Mouse (Mus musculus): Measurements from ENCODE around the gene 6330409D20Rik. TPM values are rescaled to one million over a fixed set of nuclear protein-coding genes. Genes with fewer than 3 reads are reported as not detected.

Gene 6330409D20Rik
- polyA plus RNA-seq, 1 experiment = 0.20 TPM

- Histone ChIP-seq H3K4me1 (replicated peaks; ENCODE audit: control insufficient read depth, insufficient read depth, low read length) (no peaks in the 10 kb centered on the region), H3K4me3 (ENCODE audit: control insufficient read depth, insufficient read depth, low read length) (no peak overlapping the region), H3K36me3 (ENCODE audit: control insufficient read depth, insufficient read depth, low read length) (peaks cover 63% of the 10 kb centered on the region), H3K27ac (ENCODE audit: control insufficient read depth, insufficient read depth, low read length) (no peak overlapping the region), H3K27me3 (ENCODE audit: control insufficient read depth, insufficient read depth, low read length) (no peaks in the 10 kb centered on the region)
- TF ChIP-seq POLR2A (IDR thresholded peaks at IDR 0.05; ENCODE audit: control insufficient read depth, extremely low read depth, insufficient read depth, low read length, poor library complexity) = no peak
- TF ChIP-seq CTCF (IDR thresholded peaks at IDR 0.05; ENCODE audit: borderline replicate concordance, control insufficient read depth, extremely low read depth, insufficient read depth, low read length, poor library complexity) = no peak
- no peak for DNase-seq
- WGBS = 97% methylated on average over 16 of the region's 16 CpGs
These were observed 8.3 kb upstream of the 6330409D20Rik start for GRCm38 (mm10) chr2:32749082-32749481.

DNA sequence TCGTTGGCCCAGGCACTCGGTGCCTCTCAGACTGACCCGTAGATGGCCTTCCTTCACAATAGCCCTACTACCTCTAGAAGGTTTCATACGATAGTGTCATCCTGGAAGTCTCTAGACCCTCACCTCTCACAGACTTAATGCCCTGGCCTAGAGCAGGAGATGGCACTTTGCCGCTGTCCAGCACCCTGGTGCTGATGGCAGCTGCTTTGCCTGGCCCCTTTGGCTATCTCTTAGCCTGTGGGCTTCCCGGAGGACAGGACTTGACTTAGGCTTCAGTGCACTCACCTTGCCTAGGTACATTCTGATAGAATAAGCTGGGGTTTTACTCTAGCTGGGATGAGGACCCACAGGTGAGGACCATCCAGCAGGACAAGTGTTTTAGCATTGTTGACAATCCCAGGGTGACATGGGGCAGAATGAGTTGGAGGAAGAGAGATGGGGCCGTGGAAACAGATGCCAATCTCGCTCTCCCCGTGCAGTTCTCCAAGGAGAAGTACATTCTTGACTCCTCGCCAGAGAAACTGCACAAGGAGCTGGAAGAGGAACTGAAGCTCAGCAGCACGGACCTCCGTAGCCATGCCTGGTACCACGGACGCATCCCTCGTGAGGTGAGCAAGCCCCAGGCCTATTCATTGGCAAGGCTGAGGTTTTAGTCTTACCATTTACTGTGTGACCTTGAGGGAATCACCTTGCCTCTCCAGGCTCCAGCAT, 3.6 kb upstream of the 6330409D20Rik start:
- DNase-seq = no peak
- no peak for TF ChIP-seq CTCF (IDR thresholded peaks at IDR 0.05; ENCODE audit: borderline replicate concordance, control insufficient read depth, extremely low read depth, insufficient read depth, low read length, poor library complexity)
- no peak for TF ChIP-seq POLR2A (IDR thresholded peaks at IDR 0.05; ENCODE audit: control insufficient read depth, extremely low read depth, insufficient read depth, low read length, poor library complexity)
- Histone ChIP-seq H3K4me1 (replicated peaks; ENCODE audit: control insufficient read depth, insufficient read depth, low read length) (no peaks in the 10 kb centered on the region), H3K36me3 (ENCODE audit: control insufficient read depth, insufficient read depth, low read length) (peaks cover 44% of the 10 kb centered on the region), H3K27ac (ENCODE audit: control insufficient read depth, insufficient read depth, low read length) (no peak overlapping the region), H3K27me3 (ENCODE audit: control insufficient read depth, insufficient read depth, low read length) (no peaks in the 10 kb centered on the region), H3K4me3 (ENCODE audit: control insufficient read depth, insufficient read depth, low read length) (no peak overlapping the region)
- 90% methylated on average over 15 of the region's 15 CpGs for WGBS

DNA sequence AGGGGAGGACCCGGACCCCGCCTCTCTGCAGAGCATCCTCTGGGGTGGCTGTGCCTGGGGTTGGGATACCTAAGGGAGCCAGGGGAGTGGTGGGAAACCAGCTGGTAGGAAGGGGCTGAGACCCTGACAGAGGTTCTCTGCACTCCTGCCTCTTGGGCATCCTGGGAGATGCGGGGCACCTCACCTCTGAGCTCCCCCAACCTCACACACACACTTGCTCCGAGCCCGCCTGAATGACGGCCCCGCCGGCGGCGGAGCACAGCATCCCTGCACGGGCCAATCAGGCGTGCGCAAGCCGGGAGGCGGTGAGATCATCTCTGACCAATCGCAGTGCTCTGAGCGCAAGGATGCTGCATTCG, 1.3 kb upstream of the 6330409D20Rik start:
- no peak for DNase-seq
- Histone ChIP-seq H3K4me1 (replicated peaks; ENCODE audit: control insufficient read depth, insufficient read depth, low read length) (no peaks in the 10 kb centered on the region), H3K36me3 (ENCODE audit: control insufficient read depth, insufficient read depth, low read length) (peaks cover 33% of the 10 kb centered on the region), H3K27me3 (ENCODE audit: control insufficient read depth, insufficient read depth, low read length) (no peaks in the 10 kb centered on the region), H3K4me3 (ENCODE audit: control insufficient read depth, insufficient read depth, low read length) (no peak overlapping the region), H3K27ac (ENCODE audit: control insufficient read depth, insufficient read depth, low read length) (no peak overlapping the region)
- WGBS = 92% methylated on average over 18 of the region's 18 CpGs
- TF ChIP-seq POLR2A (IDR thresholded peaks at IDR 0.05; ENCODE audit: control insufficient read depth, extremely low read depth, insufficient read depth, low read length, poor library complexity) (no peak), CTCF (IDR thresholded peaks at IDR 0.05; ENCODE audit: borderline replicate concordance, control insufficient read depth, extremely low read depth, insufficient read depth, low read length, poor library complexity) (no peak)

DNA sequence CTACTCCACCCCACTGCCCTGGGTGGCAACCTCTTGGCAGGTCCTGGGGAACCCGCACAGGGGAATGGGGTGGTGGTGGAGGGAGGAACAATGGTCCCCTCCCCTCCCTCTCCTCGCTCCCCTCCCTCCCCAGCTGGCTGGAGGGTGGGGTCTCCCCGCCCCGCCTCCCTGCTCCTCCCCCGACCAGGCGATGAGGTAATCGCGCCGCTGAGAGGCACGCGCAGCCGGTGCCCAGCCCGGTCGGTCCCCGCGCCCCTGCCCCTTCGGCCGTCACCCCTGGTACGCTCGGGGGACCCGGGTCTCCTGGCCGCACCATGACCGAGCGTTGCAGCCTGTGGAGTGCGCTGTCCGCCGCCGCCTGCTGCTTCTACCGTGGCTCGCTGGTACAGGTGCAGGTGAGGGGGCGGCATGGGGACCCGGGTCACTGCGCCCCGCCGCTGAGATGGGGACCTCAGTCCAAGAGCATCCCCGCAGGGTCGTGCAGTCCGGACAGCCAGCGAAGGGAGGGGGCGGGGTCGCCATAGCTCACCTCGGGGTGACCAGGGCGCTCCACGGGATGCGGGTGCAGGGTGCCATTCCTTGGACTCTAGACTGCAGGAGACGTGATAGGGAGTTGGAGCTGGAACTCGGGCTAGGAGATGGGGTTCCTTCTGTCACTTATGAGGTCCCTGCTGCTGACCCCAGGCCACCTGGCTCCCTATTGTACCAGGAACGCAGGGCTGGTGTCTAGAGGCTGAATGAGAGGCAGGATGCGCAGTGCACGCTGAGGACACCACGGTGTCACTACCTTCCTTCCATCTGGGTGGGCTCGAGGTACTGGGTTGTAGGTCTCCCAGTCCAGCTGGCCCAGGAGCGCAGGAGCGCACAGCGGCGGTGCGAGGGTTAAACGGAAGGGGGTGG, 707 bp upstream of the 6330409D20Rik start:
- Histone ChIP-seq H3K36me3 (ENCODE audit: control insufficient read depth, insufficient read depth, low read length) (peaks cover 27% of the 10 kb centered on the region), H3K4me1 (replicated peaks; ENCODE audit: control insufficient read depth, insufficient read depth, low read length) (no peaks in the 10 kb centered on the region), H3K4me3 (ENCODE audit: control insufficient read depth, insufficient read depth, low read length) (no peak overlapping the region), H3K27ac (ENCODE audit: control insufficient read depth, insufficient read depth, low read length) (no peak overlapping the region), H3K27me3 (ENCODE audit: control insufficient read depth, insufficient read depth, low read length) (no peaks in the 10 kb centered on the region)
- TF ChIP-seq POLR2A (IDR thresholded peaks at IDR 0.05; ENCODE audit: control insufficient read depth, extremely low read depth, insufficient read depth, low read length, poor library complexity) (no peak), CTCF (IDR thresholded peaks at IDR 0.05; ENCODE audit: borderline replicate concordance, control insufficient read depth, extremely low read depth, insufficient read depth, low read length, poor library complexity) (no peak)
- 91% methylated on average over 58 of the region's 58 CpGs for WGBS
- no peak for DNase-seq

DNA sequence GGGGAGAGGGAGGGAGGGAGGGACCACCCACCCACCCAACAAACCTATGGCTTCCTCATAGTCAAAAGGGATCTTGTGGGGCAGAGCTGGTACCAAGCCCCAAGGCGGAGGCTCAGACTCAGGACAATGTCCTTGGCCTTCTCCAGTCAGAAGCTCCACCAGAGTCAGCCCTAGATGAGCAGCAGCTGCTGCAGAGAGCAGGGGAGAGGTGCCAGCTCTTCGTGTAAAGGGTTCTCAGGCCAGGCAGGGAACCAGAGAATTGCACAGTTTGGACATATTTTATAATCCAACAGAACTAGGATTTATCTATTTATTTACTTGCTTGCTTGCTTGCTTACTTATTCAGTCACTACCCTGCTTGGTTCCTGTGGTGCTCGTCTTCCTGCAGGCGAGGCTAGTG, 1.5 kb downstream of the 6330409D20Rik start:
- TF ChIP-seq CTCF (IDR thresholded peaks at IDR 0.05; ENCODE audit: borderline replicate concordance, control insufficient read depth, extremely low read depth, insufficient read depth, low read length, poor library complexity) (no peak), POLR2A (IDR thresholded peaks at IDR 0.05; ENCODE audit: control insufficient read depth, extremely low read depth, insufficient read depth, low read length, poor library complexity) (no peak)
- Histone ChIP-seq H3K4me1 (replicated peaks; ENCODE audit: control insufficient read depth, insufficient read depth, low read length) (no peaks in the 10 kb centered on the region), H3K36me3 (ENCODE audit: control insufficient read depth, insufficient read depth, low read length) (peaks cover 9% of the 10 kb centered on the region), H3K27ac (ENCODE audit: control insufficient read depth, insufficient read depth, low read length) (no peak overlapping the region), H3K27me3 (ENCODE audit: control insufficient read depth, insufficient read depth, low read length) (no peaks in the 10 kb centered on the region), H3K4me3 (ENCODE audit: control insufficient read depth, insufficient read depth, low read length) (no peak overlapping the region)
- WGBS = 95% methylated on average over 4 of the region's 4 CpGs
- DNase-seq = no peak

DNA sequence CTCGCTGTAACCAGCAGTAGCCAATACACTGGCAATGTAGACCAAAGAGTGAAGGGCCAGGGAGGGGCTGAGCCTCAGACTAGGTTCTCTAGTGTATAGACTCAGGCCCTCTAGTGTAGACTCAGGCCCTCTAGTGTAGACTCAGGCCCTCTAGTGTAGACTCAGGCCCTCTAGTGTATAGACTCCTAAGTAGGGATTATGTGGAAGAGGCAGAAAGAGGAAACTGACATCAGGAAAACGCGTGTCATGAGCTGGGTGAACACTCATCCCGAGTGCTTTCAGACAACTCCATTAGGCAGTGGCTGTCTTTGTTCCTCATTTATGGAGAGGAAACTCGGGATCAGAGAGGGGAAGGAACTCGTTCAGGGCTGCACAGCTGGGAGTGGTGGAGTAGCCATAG, 3.8 kb downstream of the 6330409D20Rik start:
- WGBS = 86% methylated on average over 6 of the region's 6 CpGs
- DNase-seq = no peak
- TF ChIP-seq POLR2A (IDR thresholded peaks at IDR 0.05; ENCODE audit: control insufficient read depth, extremely low read depth, insufficient read depth, low read length, poor library complexity) = no peak
- no peak for TF ChIP-seq CTCF (IDR thresholded peaks at IDR 0.05; ENCODE audit: borderline replicate concordance, control insufficient read depth, extremely low read depth, insufficient read depth, low read length, poor library complexity)
- H3K4me3 ChIP-seq (ENCODE audit: control insufficient read depth, insufficient read depth, low read length) = no peak overlapping the region
- H3K4me1 ChIP-seq (replicated peaks; ENCODE audit: control insufficient read depth, insufficient read depth, low read length) = no peaks in the 10 kb centered on the region
- peaks cover 9% of the 10 kb centered on the region for H3K36me3 ChIP-seq (ENCODE audit: control insufficient read depth, insufficient read depth, low read length)
- no peak overlapping the region for H3K27ac ChIP-seq (ENCODE audit: control insufficient read depth, insufficient read depth, low read length)
- no peaks in the 10 kb centered on the region for H3K27me3 ChIP-seq (ENCODE audit: control insufficient read depth, insufficient read depth, low read length)
